Mouse (Mus musculus) midbrain, embryonic 16.5 days (tissue): ENCODE results near the gene Arf3. TPM values are rescaled to one million over a fixed set of nuclear protein-coding genes. Genes with fewer than 3 reads are reported as not detected.

Experiments
- ATAC-seq: fragments of 200-750 bp; cut with Nextera tagmentation; 2 replicates; pipeline ENCODE4 v1.8.0; 2017; ENCODE audit warnings: moderate TSS enrichment
- H3K27ac ChIP-seq: fragments of 300-500 bp; sonication (generic); 2 replicates; pipeline ENCODE4 v1.5.1; 2014; ENCODE audit warnings: mild to moderate bottlenecking, low read length, mixed read lengths
- H3K27me3 ChIP-seq: fragments of 300-500 bp; sonication (generic); 2 replicates; pipeline ENCODE4 v1.6.1; 2014; ENCODE audit warnings: low read depth, low read length, mixed read lengths; ENCODE audit not compliant: control insufficient read depth, insufficient read depth
- H3K36me3 ChIP-seq: fragments of 300-500 bp; sonication (generic); 2 replicates; pipeline ENCODE4 v1.6.1; 2014; ENCODE audit warnings: mild to moderate bottlenecking, low read length, moderate library complexity, mixed read lengths; ENCODE audit not compliant: control insufficient read depth, insufficient read depth
- H3K4me1 ChIP-seq: fragments of 300-500 bp; sonication (generic); 2 replicates; pipeline ENCODE4 v1.6.1; 2014; ENCODE audit warnings: mild to moderate bottlenecking, low read length, mixed read lengths; ENCODE audit not compliant: control insufficient read depth, insufficient read depth
- H3K4me2 ChIP-seq: fragments of 300-500 bp; sonication (generic); 2 replicates; pipeline ENCODE4 v1.6.1; 2014; ENCODE audit warnings: mild to moderate bottlenecking, low read length, mixed read lengths
- H3K4me3 ChIP-seq: fragments of 300-500 bp; sonication (generic); 2 replicates; pipeline ENCODE4 v1.5.1; 2014; ENCODE audit warnings: low read depth, mild to moderate bottlenecking, low read length, moderate library complexity, mixed read lengths
- H3K9ac ChIP-seq: fragments of 300-500 bp; sonication (generic); 2 replicates; pipeline ENCODE4 v1.6.1; 2014; ENCODE audit warnings: low read depth, low read length, mixed read lengths
- H3K9me3 ChIP-seq: fragments of 300-500 bp; sonication (generic); replicated peaks from 2 replicates; pipeline ENCODE4 v1.6.1; 2014; ENCODE audit warnings: mild to moderate bottlenecking, low read length, mixed read lengths; ENCODE audit not compliant: control insufficient read depth, poor library complexity, severe bottlenecking
- WGBS: fragments of 180-500 bp; shearing (Covaris S2); extraction: QIAGEN DNeasy Blood & Tissue Kit; methylation state at CpG from one replicate; pipeline ENCODE4 v1.1.7; 2014; 5-methylcytosine and 5-hydroxymethylcytosine counted together
- polyA plus RNA-seq: library from polyadenylated mRNA; unstranded; fragments of >200 nt; fragmentation: Nextera tagmentation; extraction: Ambion mirVana; gene quantifications from 2 replicates; pipeline ENCODE4 v1.2.1, GENCODE M21; 2015

The Arf3 gene
- polyA plus RNA-seq, 1 experiment from 2014 or later = 102 TPM

DNA sequence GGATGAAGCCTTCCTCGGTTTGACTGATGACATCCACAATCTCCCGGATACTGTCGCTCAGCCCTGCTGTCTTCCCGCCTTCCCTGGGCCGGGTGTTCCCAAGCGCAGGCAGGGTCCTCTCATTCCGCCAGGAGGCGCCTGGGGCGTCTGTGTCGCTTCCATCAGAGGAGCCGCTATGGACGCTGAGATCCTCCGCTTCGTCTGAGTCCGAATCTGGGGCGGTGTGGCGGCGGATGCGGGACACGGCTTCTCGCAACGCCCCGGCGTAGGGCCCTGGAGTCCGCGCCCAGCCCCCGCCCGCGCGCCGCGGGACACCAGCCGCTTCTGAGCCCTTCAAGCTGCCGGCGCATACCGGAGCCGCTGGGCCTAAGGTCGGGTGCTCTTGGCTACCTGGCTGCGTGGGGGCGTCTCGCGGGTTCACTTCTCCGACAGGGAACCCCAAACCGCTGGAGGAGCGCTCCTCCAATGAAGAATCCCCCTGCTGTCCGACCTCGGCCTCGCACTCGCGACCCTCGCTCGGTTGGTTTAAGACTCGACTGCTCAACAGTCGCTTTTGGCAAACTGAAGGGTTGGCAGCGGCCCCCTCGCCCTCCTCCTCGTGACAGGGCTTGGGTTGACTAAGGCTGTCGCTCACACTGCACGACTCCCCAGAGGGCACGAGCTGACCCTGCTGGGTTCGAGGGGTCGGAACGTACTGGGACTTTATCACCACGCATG is 42.5 kb upstream of the Arf3 start:
- peak overlapping the region; percentile 42 for H3K4me3 ChIP-seq
- no peaks in the 10 kb centered on the region for H3K36me3 ChIP-seq
- under 1% methylated on average over 64 of the region's 64 CpGs for WGBS
- peaks cover 86% of the 10 kb centered on the region for H3K27me3 ChIP-seq
- peak; percentile 44; the same call in 1 of the 2 replicates for ATAC-seq
- H3K4me2 ChIP-seq = peak overlapping the region; percentile 89
- no peaks in the 10 kb centered on the region for H3K9me3 ChIP-seq
- H3K27ac ChIP-seq = no peak overlapping the region
- H3K9ac ChIP-seq = peak overlapping the region; percentile 70
- H3K4me1 ChIP-seq = peaks cover 32% of the 10 kb centered on the region

- WGBS = under 1% methylated on average over 32 of the region's 32 CpGs
- H3K4me3 ChIP-seq = no peak overlapping the region
- H3K9ac ChIP-seq = peak overlapping the region; percentile 47; the same call in 1 of the 2 replicates
- peak overlapping the region; percentile 48 for H3K4me2 ChIP-seq
- no peaks in the 10 kb centered on the region for H3K9me3 ChIP-seq
- ATAC-seq = peak; percentile 22; the same call in 1 of the 2 replicates
- peaks cover 31% of the 10 kb centered on the region for H3K4me1 ChIP-seq
- H3K27ac ChIP-seq = no peak overlapping the region
- H3K27me3 ChIP-seq = peaks cover 85% of the 10 kb centered on the region
- no peaks in the 10 kb centered on the region for H3K36me3 ChIP-seq
Measured at GRCm38 (mm10) chr15:98804054-98804453, 41.0 kb upstream of the Arf3 start.

DNA sequence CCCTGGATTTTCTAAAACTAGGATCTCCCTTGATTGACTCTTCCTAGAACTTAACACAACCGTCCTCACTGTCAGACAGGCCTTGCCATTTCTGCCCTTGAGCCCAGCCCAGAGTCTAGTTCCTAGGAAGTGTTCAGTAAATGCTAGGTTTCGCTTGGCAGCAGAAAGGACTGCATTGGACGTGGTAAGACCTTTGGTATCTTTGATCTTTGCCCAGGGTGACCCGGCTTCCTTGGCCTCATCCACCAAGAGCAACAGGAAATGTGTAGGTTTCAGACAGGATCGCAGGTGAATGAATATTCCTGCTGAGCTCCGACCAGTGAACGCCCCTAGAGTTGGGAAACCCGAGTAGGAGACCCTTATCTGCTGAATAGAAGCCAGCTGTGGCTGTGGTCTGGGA is 39.9 kb upstream of the Arf3 start:
- H3K9ac ChIP-seq = no peak overlapping the region
- H3K36me3 ChIP-seq = no peaks in the 10 kb centered on the region
- 9% methylated on average over 8 of the region's 8 CpGs for WGBS
- no peak overlapping the region for H3K27ac ChIP-seq
- peaks cover 84% of the 10 kb centered on the region for H3K27me3 ChIP-seq
- no peaks in the 10 kb centered on the region for H3K9me3 ChIP-seq
- H3K4me3 ChIP-seq = no peak overlapping the region
- H3K4me2 ChIP-seq = no peak overlapping the region
- ATAC-seq = no peak
- H3K4me1 ChIP-seq = peaks cover 20% of the 10 kb centered on the region

DNA sequence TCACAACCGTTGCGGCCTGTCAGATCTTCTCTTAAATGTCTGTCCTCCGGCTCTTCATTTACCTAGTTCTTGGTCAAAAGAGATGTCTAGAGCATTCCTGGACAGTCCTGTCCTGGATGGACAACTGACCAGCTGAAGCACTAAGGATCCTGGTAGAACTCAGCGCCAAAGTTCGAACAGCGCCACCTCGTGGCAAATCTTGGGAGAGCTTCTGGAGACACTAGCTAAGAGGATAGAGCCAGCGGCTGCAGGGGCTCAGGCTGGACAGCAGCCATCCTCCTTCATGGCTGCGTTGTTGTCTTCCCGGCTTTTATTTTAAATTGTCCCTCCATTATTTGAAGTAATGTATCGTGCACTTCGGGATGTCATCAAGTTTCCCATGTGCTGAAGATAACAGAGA is 36.4 kb upstream of the Arf3 start:
- Histone ChIP-seq H3K27me3 (peaks cover 86% of the 10 kb centered on the region), H3K27ac (no peak overlapping the region), H3K4me2 (no peak overlapping the region), H3K9me3 (no peaks in the 10 kb centered on the region), H3K4me3 (no peak overlapping the region), H3K36me3 (no peaks in the 10 kb centered on the region), H3K4me1 (peaks cover 4% of the 10 kb centered on the region; the same call in 1 of the 2 replicates), H3K9ac (no peak overlapping the region; the same call in 1 of the 2 replicates)
- WGBS = 9% methylated on average over 12 of the region's 12 CpGs
- no peak for ATAC-seq

- no peak overlapping the region for H3K27ac ChIP-seq
- no peak for ATAC-seq
- no peaks in the 10 kb centered on the region for H3K9me3 ChIP-seq
- no peak overlapping the region for H3K4me2 ChIP-seq
- H3K27me3 ChIP-seq = peaks cover 88% of the 10 kb centered on the region
- no peaks in the 10 kb centered on the region for H3K36me3 ChIP-seq
- no peak overlapping the region for H3K4me3 ChIP-seq
- 31% methylated on average over 3 of the region's 3 CpGs for WGBS
- H3K4me1 ChIP-seq = 0 out of 2 replicates have a peak, but pooled peaks cover 4% of the 10 kb centered on the region
- H3K9ac ChIP-seq = no peak overlapping the region
Measured at GRCm38 (mm10) chr15:98798903-98799302, 35.9 kb upstream of the Arf3 start.

- peaks cover 88% of the 10 kb centered on the region for H3K27me3 ChIP-seq
- WGBS = under 1% methylated on average over 28 of the region's 28 CpGs
- ATAC-seq = peak; percentile 78
- H3K27ac ChIP-seq = no peak overlapping the region
- no peak overlapping the region for H3K4me3 ChIP-seq
- peak overlapping the region; percentile 23; the same call in 1 of the 2 replicates for H3K4me2 ChIP-seq
- no peaks in the 10 kb centered on the region for H3K36me3 ChIP-seq
- peaks cover 5% of the 10 kb centered on the region; the same call in 1 of the 2 replicates for H3K4me1 ChIP-seq
- 0 out of 2 replicates have a peak overlapping the region, but pooled peaks have one; percentile 27 for H3K9ac ChIP-seq
- H3K9me3 ChIP-seq = no peaks in the 10 kb centered on the region
Measured at GRCm38 (mm10) chr15:98797835-98798492, 35.0 kb upstream of the Arf3 start.

GRCm38 (mm10) chr15:98796803-98797595 is 34.0 kb upstream of the Arf3 start:
- H3K4me2 ChIP-seq = peak overlapping the region; percentile 23
- no peaks in the 10 kb centered on the region for H3K36me3 ChIP-seq
- no peak overlapping the region for H3K9ac ChIP-seq
- peaks cover 7% of the 10 kb centered on the region; the same call in 1 of the 2 replicates for H3K4me1 ChIP-seq
- under 1% methylated on average over 13 of the region's 13 CpGs for whole genome bisulfite sequencing
- H3K4me3 ChIP-seq = no peak overlapping the region
- no peaks in the 10 kb centered on the region for H3K9me3 ChIP-seq
- H3K27me3 ChIP-seq = peaks cover 87% of the 10 kb centered on the region
- H3K27ac ChIP-seq = no peak overlapping the region
- ATAC-seq = no peak

DNA sequence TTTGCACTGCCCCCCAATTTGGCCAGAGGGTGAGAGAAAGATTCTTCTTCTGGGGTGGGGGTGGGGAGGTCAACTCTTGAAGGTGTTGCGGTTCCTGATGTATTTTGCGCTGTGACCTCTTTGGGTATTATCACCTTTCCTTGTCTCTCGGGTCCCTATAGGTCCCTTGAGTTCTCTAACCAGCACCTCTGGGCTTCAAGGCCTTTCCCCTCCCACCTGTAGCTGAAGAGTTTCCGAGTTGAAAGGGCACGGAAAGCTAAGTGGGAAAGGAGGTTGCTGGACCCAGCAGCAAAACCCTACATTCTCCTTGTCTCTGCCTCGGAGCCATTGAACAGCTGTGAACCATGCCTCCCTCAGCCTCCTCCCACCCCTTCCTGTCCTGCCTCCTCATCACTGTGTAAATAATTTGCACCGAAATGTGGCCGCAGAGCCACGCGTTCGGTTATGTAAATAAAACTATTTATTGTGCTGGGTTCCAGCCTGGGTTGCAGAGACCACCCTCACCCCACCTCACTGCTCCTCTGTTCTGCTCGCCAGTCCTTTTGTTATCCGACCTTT is 30.2 kb upstream of the Arf3 start:
- Histone ChIP-seq H3K36me3 (no peaks in the 10 kb centered on the region), H3K4me2 (peak overlapping the region; percentile 50), H3K9ac (peak overlapping the region; percentile 48), H3K9me3 (no peaks in the 10 kb centered on the region), H3K27ac (no peak overlapping the region), H3K4me3 (peak overlapping the region; percentile 38), H3K4me1 (peaks cover 16% of the 10 kb centered on the region; the same call in 1 of the 2 replicates), H3K27me3 (peaks cover 93% of the 10 kb centered on the region)
- ATAC-seq = no peak
- 9% methylated on average over 13 of the region's 13 CpGs for WGBS
